Mouse (Mus musculus): ENCODE data around the gene Lrwd1.
"Not testable (repeated sequence)": the region's sequence is repeated elsewhere in the genome, so short reads cannot be mapped to it uniquely, and the experiment has no call there.

Lrwd1 gene

GRCm38 (mm10) chr5:136135571-136136291 lies at the start of gene Lrwd1, which contains the start of gene Alkbh4:
Gene Lrwd1, minus strand, starts transcription at chr5:136136074.
Gene Alkbh4, plus strand, starts transcription at chr5:136136146.
- peak; percentile 98 for DNase-seq (ENCODE audit: low read depth)

GRCm38 (mm10) chr5:136183766-136184165 lies 47.9 kb upstream of the Lrwd1 start:
- peak; percentile 68 for DNase-seq (ENCODE audit: low read depth)

- peak; percentile 80 for DNase-seq (ENCODE audit: low read depth)
These were observed 47.0 kb upstream of the Lrwd1 start for GRCm38 (mm10) chr5:136182830-136183229.

- DNase-seq (ENCODE audit: low read depth) = no peak
These were observed 46.2 kb upstream of the Lrwd1 start for GRCm38 (mm10) chr5:136182049-136182448.

GRCm38 (mm10) chr5:136181197-136181596 lies 45.3 kb upstream of the Lrwd1 start:
- no peak for DNase-seq (ENCODE audit: low read depth)

- DNase-seq (ENCODE audit: low read depth) = peak; percentile 51
These were observed 43.7 kb upstream of the Lrwd1 start for GRCm38 (mm10) chr5:136179594-136179993.

GRCm38 (mm10) chr5:136173606-136174463 lies 38.0 kb upstream of the Lrwd1 start:
- DNase-seq (ENCODE audit: low read depth) = peak; percentile 53

GRCm38 (mm10) chr5:136172939-136173338 lies 37.1 kb upstream of the Lrwd1 start:
- DNase-seq (ENCODE audit: low read depth) = no peak

- DNase-seq (ENCODE audit: low read depth) = peak; percentile 87
These were observed 35.8 kb upstream of the Lrwd1 start for GRCm38 (mm10) chr5:136171363-136172341.

GRCm38 (mm10) chr5:136170512-136171362 lies 34.9 kb upstream of the Lrwd1 start, which contains the start of gene Orai2:
Gene Orai2, minus strand, starts transcription at chr5:136170713.
- peak; percentile 86 for DNase-seq (ENCODE audit: low read depth)

- peak; percentile 70 for DNase-seq (ENCODE audit: low read depth)
These were observed 34.0 kb upstream of the Lrwd1 start for GRCm38 (mm10) chr5:136169626-136170511.

GRCm38 (mm10) chr5:136168071-136168470 lies 32.2 kb upstream of the Lrwd1 start:
- DNase-seq (ENCODE audit: low read depth) = peak; percentile 36

- DNase-seq (ENCODE audit: low read depth) = no peak
These were observed 31.4 kb upstream of the Lrwd1 start for GRCm38 (mm10) chr5:136167296-136167695.

GRCm38 (mm10) chr5:136165246-136165645 lies 29.4 kb upstream of the Lrwd1 start:
- no peak for DNase-seq (ENCODE audit: low read depth)

- DNase-seq (ENCODE audit: low read depth) = no peak
These were observed 28.1 kb upstream of the Lrwd1 start for GRCm38 (mm10) chr5:136163807-136164474.

GRCm38 (mm10) chr5:136160084-136160483 lies 24.2 kb upstream of the Lrwd1 start:
- DNase-seq (ENCODE audit: low read depth) = not testable (repeated sequence)

GRCm38 (mm10) chr5:136155399-136155798 lies 19.5 kb upstream of the Lrwd1 start:
- DNase-seq (ENCODE audit: low read depth) = no peak

GRCm38 (mm10) chr5:136152365-136152764 lies 16.5 kb upstream of the Lrwd1 start:
- DNase-seq (ENCODE audit: low read depth) = no peak

- DNase-seq (ENCODE audit: low read depth) = peak; percentile 93
These were observed 13.3 kb upstream of the Lrwd1 start for GRCm38 (mm10) chr5:136149134-136149576.
